Mouse (Mus musculus): ENCODE measurements around the gene Higd1b.

The Higd1b gene

GRCm38 (mm10) chr11:102838126-102838525, 2.5 kb downstream of the Higd1b start:
- DNase-seq (ENCODE audit: low read depth, low spot score) = no peak

- no peak for DNase-seq (ENCODE audit: low read depth, low spot score)
Observed at GRCm38 (mm10) chr11:102838616-102839150, 3.0 kb downstream of the Higd1b start.

GRCm38 (mm10) chr11:102845926-102846325, 10.3 kb downstream of the Higd1b start:
- DNase-seq (ENCODE audit: low read depth, low spot score) = no peak

- peak; percentile 81 for DNase-seq (ENCODE audit: low read depth, low spot score)
Observed at GRCm38 (mm10) chr11:102851883-102852282, 16.2 kb downstream of the Higd1b start.

GRCm38 (mm10) chr11:102853760-102854159, 18.1 kb downstream of the Higd1b start:
- peak; percentile 64 for DNase-seq (ENCODE audit: low read depth, low spot score)

GRCm38 (mm10) chr11:102855941-102856340, 20.3 kb downstream of the Higd1b start:
- DNase-seq (ENCODE audit: low read depth, low spot score) = no peak

- DNase-seq (ENCODE audit: low read depth, low spot score) = no peak
Observed at GRCm38 (mm10) chr11:102858951-102859350, 23.3 kb downstream of the Higd1b start.

GRCm38 (mm10) chr11:102859933-102860332, 24.3 kb downstream of the Higd1b start:
- no peak for DNase-seq (ENCODE audit: low read depth, low spot score)

GRCm38 (mm10) chr11:102864272-102864671, 28.6 kb downstream of the Higd1b start:
- DNase-seq (ENCODE audit: low read depth, low spot score) = peak; percentile 59

GRCm38 (mm10) chr11:102874801-102875334, 39.2 kb downstream of the Higd1b start:
- DNase-seq (ENCODE audit: low read depth, low spot score) = no peak

GRCm38 (mm10) chr11:102879558-102879957, 43.9 kb downstream of the Higd1b start:
- DNase-seq (ENCODE audit: low read depth, low spot score) = no peak

GRCm38 (mm10) chr11:102880585-102881313, 45.1 kb downstream of the Higd1b start, which contains the start of the genes Eftud2 and Ccdc103:
Gene Eftud2, minus strand, starts transcription at chr11:102880985.
Gene Ccdc103, plus strand, starts transcription at chr11:102881204.
- peak; percentile 91 for DNase-seq (ENCODE audit: low read depth, low spot score)

GRCm38 (mm10) chr11:102881314-102882198, 45.9 kb downstream of the Higd1b start:
- DNase-seq (ENCODE audit: low read depth, low spot score) = no peak

- DNase-seq (ENCODE audit: low read depth, low spot score) = no peak
Observed at GRCm38 (mm10) chr11:102884616-102885219, 49.1 kb downstream of the Higd1b start, which contains the start of gene Fam187a. Gene Fam187a, plus strand, starts transcription at chr11:102885169.

GRCm38 (mm10) chr11:102887433-102887832, 51.8 kb downstream of the Higd1b start:
- DNase-seq (ENCODE audit: low read depth, low spot score) = no peak

All from ES-CJ7 (cell line).